Mouse (Mus musculus) urinary bladder, postnatal 4 days (tissue): ENCODE measurements at regions not wholly inside any gene's neighbourhood (a gene's known extent, or its start where the extent isn't known, plus 50 kb on each side); places are given as distances from the start of the nearest gene placed in this dataset.

Experiments
- DNase-seq, 2 experiments: peaks; one replicate each; pipeline ENCODE4 v3.0.0; 2021 to 2022; ENCODE audit warnings: low spot score in 2 of 2

DNA sequence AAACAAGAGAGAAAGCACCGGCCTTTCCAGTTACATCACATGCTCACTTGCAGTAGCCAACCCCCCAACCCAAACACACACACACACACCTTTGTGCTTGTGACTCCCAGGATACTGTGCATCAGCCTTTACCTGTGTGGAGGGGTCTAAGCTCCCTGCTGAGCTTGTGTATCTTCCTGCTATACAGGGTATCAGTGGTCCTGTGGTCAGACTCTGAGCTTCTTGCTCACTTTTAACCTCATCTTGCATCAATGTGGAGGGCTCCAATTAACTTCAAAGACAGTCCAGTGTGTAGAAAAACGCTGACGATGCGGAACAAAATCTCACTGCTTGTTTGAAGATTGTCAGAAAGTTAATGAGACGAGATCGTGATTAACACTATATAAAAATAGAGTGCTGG lies 71.4 kb upstream of the Gypa start:
- no peak for DNase-seq

- no peak for DNase-seq
Measured at GRCm38 (mm10) chr8:80416121-80416520, 77.5 kb upstream of the Gypa start.

DNA sequence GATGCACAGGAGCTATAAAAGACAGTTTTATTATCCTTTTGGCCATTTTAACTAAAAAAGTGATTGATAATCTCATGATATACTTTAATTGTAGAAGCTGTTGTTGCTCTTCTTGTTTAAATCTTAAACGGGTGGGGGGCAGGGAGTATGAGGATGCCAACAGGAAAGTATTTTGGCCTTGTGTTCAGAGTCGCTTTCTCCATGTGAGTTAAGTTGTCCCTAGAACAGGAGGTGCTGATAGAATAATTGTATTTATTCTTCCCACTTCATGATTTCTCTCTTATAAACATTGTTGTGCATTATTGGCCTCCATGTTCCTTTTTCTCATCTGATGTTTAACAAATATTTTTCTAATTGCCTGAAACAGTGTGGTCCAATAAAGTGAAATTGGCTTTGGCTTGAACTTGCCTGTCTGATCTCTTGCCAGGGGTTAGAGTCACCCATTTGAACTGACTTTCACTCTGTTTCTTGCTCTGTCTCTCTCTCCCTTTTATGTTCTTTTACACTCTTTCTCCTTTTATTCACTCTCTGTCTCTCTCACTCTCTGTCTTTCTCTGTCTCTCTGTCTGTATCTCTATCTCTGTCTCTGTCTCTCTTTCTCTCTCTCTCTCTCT lies 93.9 kb upstream of the Gypa start:
- no peak for DNase-seq

- DNase-seq = no peak
Measured at GRCm38 (mm10) chr8:80395010-80395409, 98.6 kb upstream of the Gypa start.

DNA sequence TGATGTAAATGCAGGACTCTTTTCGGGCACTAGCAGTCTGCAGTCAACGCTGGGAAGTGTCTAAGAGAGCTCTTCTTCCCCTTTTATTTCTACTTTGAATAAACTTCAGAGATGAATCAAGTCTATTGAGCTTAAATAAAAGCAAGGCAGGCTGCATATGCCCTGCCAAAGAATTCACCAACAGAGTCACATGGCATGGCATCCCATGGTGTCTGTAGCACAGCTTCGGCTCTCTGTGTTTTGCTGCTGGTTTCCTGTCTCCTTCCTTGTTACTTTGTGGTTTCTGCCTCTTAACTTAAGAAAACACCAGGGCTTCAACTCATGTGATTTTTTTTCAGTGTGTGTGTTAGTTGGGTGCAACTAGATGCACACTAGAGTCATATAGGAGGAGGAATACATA lies 100.5 kb upstream of the Gypa start:
- DNase-seq = no peak

GRCm38 (mm10) chr8:80369221-80369620 lies 124.4 kb upstream of the Gypa start:
- DNase-seq = no peak

DNA sequence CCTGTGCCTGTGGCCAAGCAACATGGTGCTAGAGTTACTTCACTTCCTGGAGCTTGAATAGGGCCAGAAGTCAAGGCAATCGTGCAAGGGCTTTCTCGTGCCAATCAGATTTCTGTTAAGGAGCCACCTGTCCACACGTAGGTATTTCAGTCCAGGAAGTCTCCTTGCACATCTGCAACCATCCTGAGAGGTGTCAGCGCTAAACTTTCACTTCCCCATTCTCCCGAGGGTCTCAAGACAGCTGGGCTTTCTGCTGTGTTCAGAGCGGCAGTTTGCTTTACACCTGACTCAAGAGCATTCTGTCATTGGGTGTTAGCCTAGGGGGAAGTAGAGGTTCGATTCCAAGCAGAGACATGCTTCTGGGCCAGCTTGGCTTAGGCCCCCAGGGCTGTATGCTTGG lies 129.5 kb upstream of the Gypa start:
- DNase-seq = no peak

GRCm38 (mm10) chr8:80343299-80343698 lies 150.3 kb upstream of the Gypa start:
- DNase-seq = no peak

DNA sequence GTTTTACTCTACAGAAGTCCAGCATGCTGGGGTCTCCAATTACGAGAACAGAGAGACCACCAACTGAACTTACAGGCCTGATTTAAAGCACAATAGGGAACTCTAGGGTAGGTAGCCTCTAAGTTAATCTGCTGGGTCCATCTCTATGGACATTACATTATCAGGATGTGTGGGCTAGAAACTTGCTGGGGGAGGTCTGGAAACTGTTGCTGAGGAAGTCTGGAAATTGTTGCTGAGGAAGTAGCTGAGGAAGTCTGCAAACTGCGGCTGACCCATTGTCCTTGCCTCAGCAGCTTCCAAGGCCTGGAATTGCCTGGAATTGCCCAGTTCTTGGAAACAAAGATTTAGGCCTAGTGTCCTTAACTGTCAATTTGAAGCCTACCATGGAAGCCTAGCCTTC lies 155.7 kb upstream of the Gypa start:
- no peak for DNase-seq

- DNase-seq = no peak
Measured at GRCm38 (mm10) chr8:80328676-80329075, 164.9 kb upstream of the Gypa start.

DNA sequence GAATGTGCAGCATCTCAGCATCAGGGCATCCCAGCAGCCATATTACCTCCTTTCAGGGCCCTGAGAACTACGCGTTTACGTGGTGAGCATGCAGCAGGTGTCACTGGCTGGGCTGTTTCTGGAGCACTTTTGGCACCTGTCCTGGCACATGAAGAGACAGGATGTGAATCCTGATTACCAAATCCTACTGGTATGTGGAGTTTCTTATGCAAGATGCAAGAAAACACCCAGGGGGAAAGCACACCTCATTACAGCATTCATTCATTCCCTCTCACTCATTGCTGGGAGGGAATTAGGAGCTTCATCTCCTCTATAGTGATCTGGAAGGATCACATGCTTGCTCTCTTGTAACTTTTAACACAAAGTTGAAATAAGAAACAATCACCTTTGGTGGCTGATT lies 167.7 kb upstream of the Gypa start:
- DNase-seq = no peak

GRCm38 (mm10) chr8:80325132-80325531 lies 168.4 kb upstream of the Gypa start:
- no peak for DNase-seq

GRCm38 (mm10) chr8:80318231-80318870 lies 175.2 kb upstream of the Gypa start:
- peak in 1 of 2 experiments; percentile 22 for DNase-seq

DNA sequence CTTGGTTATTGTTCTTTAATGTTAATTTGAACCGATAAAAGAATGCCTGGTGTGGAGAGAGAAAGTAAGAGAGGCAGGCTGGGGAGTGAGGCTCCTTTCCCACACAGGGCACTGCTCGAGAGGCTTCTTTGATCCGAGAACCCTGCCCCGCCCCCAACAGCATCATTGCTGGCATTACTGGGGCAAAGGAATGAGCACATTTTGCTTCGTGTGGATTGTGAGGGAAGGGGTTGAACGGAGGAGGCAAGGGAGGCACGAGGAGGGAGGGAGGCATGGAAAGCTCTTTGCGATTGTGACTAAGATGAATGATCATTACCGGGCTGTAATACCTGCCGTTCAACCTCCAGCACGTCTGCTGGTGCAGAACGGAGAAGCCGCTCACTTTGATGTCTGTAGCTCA lies 178.2 kb upstream of the Gypa start:
- DNase-seq = no peak

- DNase-seq = peak in 1 of 2 experiments; percentile 46
Measured at GRCm38 (mm10) chr8:80314826-80315225, 178.8 kb upstream of the Gypa start.

DNA sequence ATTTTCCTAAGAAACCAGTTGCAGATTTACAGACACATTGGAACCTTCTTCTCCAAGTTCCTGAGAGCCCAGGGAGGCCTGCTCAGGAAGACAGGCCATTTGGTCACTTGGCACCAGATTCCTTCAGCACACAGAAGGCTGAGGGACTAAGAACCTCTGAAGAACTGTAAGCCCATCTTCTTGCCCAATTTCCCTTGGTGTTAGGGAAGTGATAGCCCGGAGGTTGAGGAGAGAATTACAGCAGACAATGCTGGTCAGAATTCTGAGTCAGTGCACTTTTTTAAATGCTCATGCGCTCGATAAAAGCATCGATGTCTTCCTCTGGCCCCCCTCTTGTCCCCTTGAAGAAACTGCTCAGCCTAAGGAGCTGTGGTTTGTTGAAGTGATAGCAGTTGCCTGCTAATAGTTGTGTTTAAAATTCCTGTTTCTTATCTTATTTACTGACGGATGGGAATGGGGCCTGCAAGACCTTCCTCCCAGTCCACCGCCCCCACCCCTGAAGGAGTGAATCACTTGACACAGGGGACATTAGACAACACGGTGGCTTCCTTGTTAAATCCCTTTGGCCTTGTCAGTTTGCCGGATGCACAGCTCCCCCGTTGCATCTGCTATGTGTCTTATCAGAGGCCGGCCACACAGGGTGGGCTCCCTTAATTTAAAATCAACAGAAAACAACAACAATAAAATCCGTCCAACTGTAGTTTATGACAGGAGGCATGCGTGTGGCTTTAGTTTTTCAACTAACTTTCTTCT lies 179.5 kb upstream of the Gypa start:
- no peak for DNase-seq

DNA sequence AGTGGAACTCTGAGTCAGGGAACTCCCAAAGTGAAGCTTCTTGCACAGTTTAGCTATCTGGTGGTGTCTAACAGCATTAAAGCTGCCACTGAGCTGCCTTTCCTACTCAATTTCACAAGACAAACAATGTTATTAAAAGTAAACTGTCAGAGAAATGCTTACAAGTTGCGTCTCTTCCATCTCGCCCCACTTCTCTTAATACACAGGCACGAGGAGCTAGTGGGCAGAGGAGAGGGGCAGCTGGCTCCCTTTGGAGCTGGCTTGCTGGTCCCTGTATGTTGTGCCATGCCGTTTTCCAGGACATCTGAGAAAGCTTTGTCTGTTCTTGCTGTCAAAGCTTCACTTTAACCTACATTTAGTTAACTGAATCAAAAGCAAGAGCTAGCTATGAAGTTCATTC lies 185.8 kb upstream of the Gypa start:
- no peak for DNase-seq

GRCm38 (mm10) chr8:80298596-80298995 lies 195.0 kb upstream of the Gypa start:
- no peak for DNase-seq

DNA sequence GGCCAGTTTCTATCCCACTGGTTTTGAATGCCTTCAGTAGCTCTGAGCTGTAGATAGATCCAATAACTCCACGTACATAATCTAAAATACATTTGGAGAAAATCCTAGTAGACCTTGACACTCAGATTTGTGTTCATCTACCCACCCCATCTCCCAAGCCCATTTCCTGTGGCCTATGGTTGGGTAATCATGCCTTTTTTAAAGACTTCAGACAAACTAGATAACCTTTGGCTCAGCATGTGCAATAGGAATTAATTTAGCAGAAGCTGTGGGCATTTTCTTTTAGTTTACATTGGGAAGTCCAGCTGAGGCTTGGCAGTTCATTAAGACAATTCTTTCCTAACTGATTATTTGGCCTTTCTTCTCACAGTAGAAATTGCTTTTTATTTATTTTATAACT lies 203.3 kb upstream of the Gypa start:
- no peak for DNase-seq

DNA sequence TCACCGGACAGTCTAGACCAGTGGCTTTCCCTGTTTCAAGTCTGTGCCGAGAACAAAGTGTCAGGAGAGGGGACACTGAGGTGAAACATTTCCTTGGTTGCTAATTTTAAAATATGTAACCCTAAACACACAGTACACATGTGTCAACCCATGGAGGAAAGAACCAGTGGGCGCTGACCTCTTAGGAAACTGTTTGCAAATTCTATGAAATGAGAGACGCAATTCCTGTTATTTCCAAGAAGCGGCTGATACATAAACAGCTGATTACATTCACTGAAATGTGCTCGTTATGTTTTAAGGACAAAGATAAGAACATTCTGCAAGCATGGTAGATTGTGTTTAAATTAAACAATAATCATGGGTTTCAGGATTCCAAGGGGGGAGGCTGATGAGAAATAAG lies 204.3 kb upstream of the Gypa start:
- no peak for DNase-seq

GRCm38 (mm10) chr8:80268910-80269460 lies 211.2 kb upstream of the Hhip start:
- no peak for DNase-seq

- no peak for DNase-seq
Measured at GRCm38 (mm10) chr8:80264915-80265314, 207.1 kb upstream of the Hhip start.

DNA sequence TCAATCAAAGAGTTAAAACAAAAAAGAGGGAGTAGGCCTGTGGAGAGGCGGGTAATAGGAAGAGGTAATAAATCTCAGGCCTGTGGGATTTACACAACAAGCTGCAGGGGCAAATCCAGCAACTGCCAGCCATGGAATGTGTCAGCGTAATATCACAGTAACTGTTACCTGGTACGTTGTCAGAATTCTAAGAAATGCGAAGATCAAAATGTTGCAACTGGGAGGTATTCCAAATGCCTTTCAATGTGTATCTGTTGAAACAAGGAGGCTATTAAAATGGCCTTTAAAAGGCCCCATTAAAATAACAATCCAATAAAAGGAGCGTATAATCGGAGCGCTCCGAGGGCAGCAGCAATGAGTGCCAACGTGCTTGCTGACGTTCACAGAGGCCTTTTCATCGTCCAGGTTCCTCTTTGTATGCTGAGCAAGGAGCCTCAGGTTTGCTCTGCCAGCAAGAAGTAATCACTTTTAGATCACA lies 205.7 kb upstream of the Hhip start:
- DNase-seq = no peak
